13 mouse cellular contexts compared by ENCODE assay signal in the genomic region with DNA sequence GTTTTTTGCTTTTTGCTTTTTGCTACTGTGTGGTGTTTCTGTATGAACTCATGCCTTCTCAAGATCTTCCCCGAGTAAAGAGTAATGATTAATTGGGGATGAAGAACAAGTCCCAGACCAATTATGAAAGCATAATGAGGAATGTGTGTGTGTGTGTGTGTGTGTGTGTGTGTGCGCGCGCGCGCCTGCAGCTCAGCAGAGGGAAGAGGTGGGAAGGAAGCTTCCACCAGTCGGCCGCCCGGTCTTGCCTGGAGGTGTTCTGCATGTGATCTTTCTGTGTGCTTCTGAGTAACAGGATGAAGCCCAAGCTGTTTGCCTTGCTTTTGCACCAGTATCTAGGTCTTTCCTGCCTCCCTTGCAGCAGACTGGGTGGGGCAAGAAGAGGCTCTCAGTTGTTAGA.
"Had no signal": no experiment of that assay in that cellular context is flagged by ENCODE, and none has a peak within 500 bp of the region (broad histone marks: within the 10 kb centered on the region; RNA-seq: fewer than 3 reads in every experiment).

No protein-coding gene starts in this region.

- H3K36me3 ChIP-seq: intestine, embryonic 15.5 days; limb, embryonic 12.5 days; liver, embryonic 13.5 days; lung, embryonic 15.5 days; midbrain, embryonic 12.5 days had no signal

- H3K4me3 ChIP-seq: intestine, embryonic 15.5 days; limb, embryonic 12.5 days; liver, embryonic 13.5 days; lung, embryonic 15.5 days; megakaryocyte, embryonic 14.5 days; midbrain, embryonic 12.5 days had no signal

- H3K27me3 ChIP-seq: intestine, embryonic 15.5 days had no signal

- H3K4me2 ChIP-seq: intestine, embryonic 15.5 days; limb, embryonic 12.5 days; liver, embryonic 13.5 days; lung, embryonic 15.5 days; midbrain, embryonic 12.5 days had no signal

- H3K9me3 ChIP-seq: intestine, embryonic 15.5 days; limb, embryonic 12.5 days; liver, embryonic 13.5 days; lung, embryonic 15.5 days; megakaryocyte, embryonic 14.5 days; midbrain, embryonic 12.5 days had no signal

- DNase-seq: layer of hippocampus, adult 9-11 months; layer of hippocampus, postnatal 36 days; liver; liver, embryonic 13.5 days; liver, postnatal 0 days; lung, postnatal 14 days had no signal

- H3K27ac ChIP-seq: intestine, embryonic 15.5 days; limb, embryonic 12.5 days; liver, embryonic 13.5 days; lung, embryonic 15.5 days; macrophage; midbrain, embryonic 12.5 days; stomach, postnatal 0 days had no signal

- ATAC-seq: intestine, embryonic 15.5 days; liver, postnatal 0 days had no signal

- H3K9ac ChIP-seq: intestine, embryonic 15.5 days; limb, embryonic 12.5 days; liver, embryonic 13.5 days; liver, postnatal 0 days; lung, embryonic 15.5 days; midbrain, embryonic 12.5 days had no signal
